In the genomic region with DNA sequence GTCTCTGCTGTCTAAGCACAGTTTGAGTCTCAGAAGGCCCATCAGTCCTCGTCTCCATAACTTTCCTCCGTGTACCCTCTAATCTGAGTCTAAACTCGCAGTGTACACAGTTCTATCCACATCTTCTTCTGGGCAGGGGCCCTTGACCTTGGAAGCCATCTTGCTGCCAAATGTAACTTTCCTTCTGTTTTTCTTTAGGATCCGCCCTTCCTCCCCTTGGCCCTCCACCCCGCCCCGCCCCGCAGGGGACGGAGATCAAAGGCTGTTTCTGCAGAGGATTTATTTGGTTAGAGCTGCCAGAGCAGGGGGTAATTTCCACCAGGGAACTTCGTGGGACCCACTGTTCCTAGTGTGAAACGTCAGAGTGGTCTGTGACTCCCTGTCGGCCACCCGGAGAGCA, we compare ENCODE assay signal across 17 mouse cellular contexts. TPM values are rescaled to one million over a fixed set of nuclear protein-coding genes. Genes with fewer than 3 reads are reported as not detected.
A peak's percentile ranks its signal among the peaks of the same experiment; 100 is the strongest.
DNase-seq lines count a peak whose midpoint lies in the region; ATAC-seq and TF ChIP-seq lines count a peak whose summit lies in the region.
"Had no signal": no experiment of that assay in that cellular context is flagged by ENCODE, and none has a peak within 500 bp of the region (broad histone marks: within the 10 kb centered on the region; RNA-seq: fewer than 3 reads in every experiment).

No protein-coding gene starts in this region.

- H3K27me3 ChIP-seq in heart, embryonic 12.5 days (replicated peaks), result no peaks in the 10 kb centered on the region
- no peaks in the 10 kb centered on the region for H3K27me3 ChIP-seq in embryonic facial prominence, embryonic 13.5 days
- no peaks in the 10 kb centered on the region for H3K27me3 ChIP-seq in midbrain, embryonic 14.5 days (ENCODE audit: control insufficient read depth, insufficient read depth, low read length)
- H3K27me3 ChIP-seq: hindbrain, embryonic 15.5 days; limb, embryonic 13.5 days; lung, embryonic 15.5 days had no signal

- H3K27ac ChIP-seq in heart, embryonic 12.5 days (ENCODE audit: poor library complexity, severe bottlenecking), result no peak overlapping the region
- peak overlapping the region; percentile 38; the same call in 1 of the 2 replicates for H3K27ac ChIP-seq in left cerebral cortex, adult 2 months
- peak overlapping the region; percentile 28; the same call in 1 of the 2 replicates for H3K27ac ChIP-seq in embryonic facial prominence, embryonic 13.5 days
- no peak overlapping the region for H3K27ac ChIP-seq in midbrain, embryonic 14.5 days (replicated peaks; ENCODE audit: low read depth, low read length)
- H3K27ac ChIP-seq: hindbrain, embryonic 15.5 days; limb, embryonic 13.5 days; lung, embryonic 15.5 days had no signal

- 0 out of 2 replicates have a peak overlapping the region, but pooled peaks have one; percentile 13 for H3K4me2 ChIP-seq in heart, embryonic 12.5 days
- H3K4me2 ChIP-seq in embryonic facial prominence, embryonic 13.5 days, result peak overlapping the region; percentile 20; the same call in 1 of the 2 replicates
- no peak overlapping the region for H3K4me2 ChIP-seq in midbrain, embryonic 14.5 days (ENCODE audit: low read length)
- H3K4me2 ChIP-seq: hindbrain, embryonic 15.5 days; limb, embryonic 13.5 days; lung, embryonic 15.5 days; midbrain, embryonic 11.5 days had no signal

- DNase-seq in adrenal gland, adult (ENCODE audit: inconsistent age in 2 of 2, low spot score in 1 of 2), result peak; percentile 48 to 72
- DNase-seq in adrenal gland, adult 18-20 months (ENCODE audit: low spot score in 2 of 2), result no peak
- DNase-seq in heart, adult 9 months (ENCODE audit: low spot score in 2 of 2), result no peak
- DNase-seq in left cerebral cortex, adult 2 months (ENCODE audit: extremely low spot score in 1 of 2, low spot score in 2 of 2), result no peak
- no peak for DNase-seq in left cerebral cortex, adult 9 months (ENCODE audit: low spot score in 2 of 2)
- no peak for DNase-seq in midbrain, embryonic 14.5 days
- DNase-seq: gastrocnemius, postnatal 14 days; thymus, adult 2 months had no signal

- no peak overlapping the region for H3K9ac ChIP-seq in heart, embryonic 12.5 days
- H3K9ac ChIP-seq in embryonic facial prominence, embryonic 13.5 days, result no peak overlapping the region
- no peak overlapping the region for H3K9ac ChIP-seq in midbrain, embryonic 14.5 days (replicated peaks; ENCODE audit: low read length)
- H3K9ac ChIP-seq: hindbrain, embryonic 15.5 days; limb, embryonic 13.5 days; lung, embryonic 15.5 days had no signal

- ATAC-seq in heart, embryonic 12.5 days (ENCODE audit: insufficient number of reproducible peaks, low FRiP score), result 0 out of 2 replicates have a peak, but pooled peaks have one; percentile 19
- no peak for ATAC-seq in embryonic facial prominence, embryonic 13.5 days (ENCODE audit: insufficient number of reproducible peaks, insufficient read depth, low FRiP score, low TSS enrichment, low read depth)
- ATAC-seq in midbrain, embryonic 14.5 days (ENCODE audit: low FRiP score, low TSS enrichment), result no peak

- no peak; the same call in 1 of the 2 replicates for TF ChIP-seq CTCF in left cerebral cortex, adult 2 months (IDR thresholded peaks at IDR 0.05)

- no peaks in the 10 kb centered on the region for H3K36me3 ChIP-seq in heart, embryonic 12.5 days
- no peaks in the 10 kb centered on the region; the same call in 1 of the 2 replicates for H3K36me3 ChIP-seq in embryonic facial prominence, embryonic 13.5 days
- H3K36me3 ChIP-seq in midbrain, embryonic 14.5 days (ENCODE audit: control insufficient read depth, insufficient read depth, low read length), result peaks cover 7% of the 10 kb centered on the region; the same call in 1 of the 2 replicates
- H3K36me3 ChIP-seq: hindbrain, embryonic 15.5 days; lung, embryonic 15.5 days had no signal

- intact Hi-C loops in left cerebral cortex, adult 2 months (cut with DNase I), result no loop called here

- H3K9me3 ChIP-seq in heart, embryonic 12.5 days (replicated peaks), result 0 out of 2 replicates have a peak, but pooled peaks cover 3% of the 10 kb centered on the region
- no peaks in the 10 kb centered on the region for H3K9me3 ChIP-seq in embryonic facial prominence, embryonic 13.5 days
- no peaks in the 10 kb centered on the region for H3K9me3 ChIP-seq in midbrain, embryonic 14.5 days (ENCODE audit: control insufficient read depth, low read length)
- H3K9me3 ChIP-seq: hindbrain, embryonic 15.5 days; limb, embryonic 13.5 days; lung, embryonic 15.5 days had no signal

- WGBS in heart, embryonic 12.5 days, result 26% methylated on average over 12 of the region's 12 CpGs
- WGBS in embryonic facial prominence, embryonic 13.5 days, result 33% methylated on average over 12 of the region's 12 CpGs
- 39% methylated on average over 12 of the region's 12 CpGs for WGBS in midbrain, embryonic 14.5 days

- H3K4me1 ChIP-seq in heart, embryonic 12.5 days (replicated peaks), result peaks cover 40% of the 10 kb centered on the region
- peaks cover 43% of the 10 kb centered on the region for H3K4me1 ChIP-seq in embryonic facial prominence, embryonic 13.5 days
- peaks cover 29% of the 10 kb centered on the region for H3K4me1 ChIP-seq in midbrain, embryonic 14.5 days (ENCODE audit: control insufficient read depth, insufficient read depth, low read length)

- no peak overlapping the region for H3K4me3 ChIP-seq in heart, embryonic 12.5 days
- H3K4me3 ChIP-seq in left cerebral cortex, adult 2 months, result no peak overlapping the region
- no peak overlapping the region for H3K4me3 ChIP-seq in embryonic facial prominence, embryonic 13.5 days
- no peak overlapping the region for H3K4me3 ChIP-seq in midbrain, embryonic 14.5 days (replicated peaks; ENCODE audit: low read depth, low read length)
- H3K4me3 ChIP-seq: hindbrain, embryonic 15.5 days; limb, embryonic 13.5 days; lung, embryonic 15.5 days had no signal

RNA-seq across cellular contexts. Expression of a gene that starts 18.3 kb away (rescaled TPM):
- total RNA-seq in adrenal gland, adult 18-20 months (2021), result 1 to 10 TPM; 5.4 to 7.7 TPM
- polyA plus RNA-seq in heart, embryonic 12.5 days (2016; fragmentation: Nextera tagmentation; extraction: Ambion mirVana), result 9.2 and 10.8 TPM in 2 replicates
- 10 to 100 TPM; 79.4 to 80.7 TPM for total RNA-seq in left cerebral cortex, adult 2 months (2021)
- polyA plus RNA-seq in embryonic facial prominence, embryonic 13.5 days (2015; fragmentation: Nextera tagmentation; extraction: Ambion mirVana), result 22.6 and 23.3 TPM in 2 replicates
- polyA plus RNA-seq in midbrain, embryonic 14.5 days (2014; fragmentation: Nextera tagmentation; extraction: Ambion mirVana), result 31.5 and 35.1 TPM in 2 replicates
- total RNA-seq: common myeloid progenitor, adult 5-6 weeks had no signal

RNA-seq across cellular contexts. Expression of a gene that starts 25.3 kb away (rescaled TPM):
- total RNA-seq in adrenal gland, adult 18-20 months (2021), result 1 to 10 TPM; 5.1 to 5.4 TPM
- polyA plus RNA-seq in heart, embryonic 12.5 days (2016; fragmentation: Nextera tagmentation; extraction: Ambion mirVana), result 9.5 and 13.2 TPM in 2 replicates
- total RNA-seq in left cerebral cortex, adult 2 months (2021), result 1 to 10 TPM; 2.8 to 3.2 TPM
- 6.0 and 6.7 TPM in 2 replicates for polyA plus RNA-seq in embryonic facial prominence, embryonic 13.5 days (2015; fragmentation: Nextera tagmentation; extraction: Ambion mirVana)
- 0.89 and 1.1 TPM in 2 replicates for polyA plus RNA-seq in midbrain, embryonic 14.5 days (2014; fragmentation: Nextera tagmentation; extraction: Ambion mirVana)
- total RNA-seq: common myeloid progenitor, adult 5-6 weeks had no signal

RNA-seq across cellular contexts. Expression of a gene that starts 30.1 kb away (rescaled TPM):
- 10 to 100 TPM; 26.1 to 89.2 TPM for total RNA-seq in adrenal gland, adult 18-20 months (2021)
- 1,032 and 1,048 TPM in 2 replicates for polyA plus RNA-seq in heart, embryonic 12.5 days (2016; fragmentation: Nextera tagmentation; extraction: Ambion mirVana)
- 100 to 1,000 TPM; 118 to 125 TPM for total RNA-seq in left cerebral cortex, adult 2 months (2021)
- polyA plus RNA-seq in embryonic facial prominence, embryonic 13.5 days (2015; fragmentation: Nextera tagmentation; extraction: Ambion mirVana), result 17.1 and 21.3 TPM in 2 replicates
- 2.5 and 3.7 TPM in 2 replicates for polyA plus RNA-seq in midbrain, embryonic 14.5 days (2014; fragmentation: Nextera tagmentation; extraction: Ambion mirVana)

RNA-seq across cellular contexts. Expression of a gene that starts 31.1 kb away (rescaled TPM):
- total RNA-seq in adrenal gland, adult 18-20 months (2021), result 1 to 10 TPM; 1.7 to 3.4 TPM
- polyA plus RNA-seq in heart, embryonic 12.5 days (2016; fragmentation: Nextera tagmentation; extraction: Ambion mirVana), result 284 and 285 TPM in 2 replicates
- total RNA-seq in left cerebral cortex, adult 2 months (2021), result 1 to 10 TPM; 1.4 to 1.5 TPM
- 4.8 and 5.7 TPM in 2 replicates for polyA plus RNA-seq in embryonic facial prominence, embryonic 13.5 days (2015; fragmentation: Nextera tagmentation; extraction: Ambion mirVana)
- 1.5 TPM in 1 of 2 replicates, not detected in the other for polyA plus RNA-seq in midbrain, embryonic 14.5 days (2014; fragmentation: Nextera tagmentation; extraction: Ambion mirVana)
- total RNA-seq: common myeloid progenitor, adult 5-6 weeks had no signal
- polyA plus RNA-seq: forebrain, embryonic 11.5 days; neural tube, embryonic 14.5 days had no signal

RNA-seq across cellular contexts. Expression of a gene that starts 47.0 kb away (rescaled TPM):
- 1 to 10 TPM; 4.5 to 5.6 TPM for total RNA-seq in adrenal gland, adult 18-20 months (2021)
- polyA plus RNA-seq in heart, embryonic 12.5 days (2016; fragmentation: Nextera tagmentation; extraction: Ambion mirVana), result 8.0 and 10.3 TPM in 2 replicates
- total RNA-seq in left cerebral cortex, adult 2 months (2021), result 1 to 10 TPM; 4.6 to 4.8 TPM
- 11.1 and 12.4 TPM in 2 replicates for polyA plus RNA-seq in embryonic facial prominence, embryonic 13.5 days (2015; fragmentation: Nextera tagmentation; extraction: Ambion mirVana)
- polyA plus RNA-seq in midbrain, embryonic 14.5 days (2014; fragmentation: Nextera tagmentation; extraction: Ambion mirVana), result 12.5 and 14.3 TPM in 2 replicates

Comparison
In these comparisons a context has a peak if more than half of its experiments do, and no peak if none do; other contexts are left out.
1. DNase-seq: peak in adrenal gland, adult (2 of 2); none in adrenal gland, adult 18-20 months (0 of 2), heart, adult 9 months (0 of 2), left cerebral cortex, adult 2 months (0 of 2), left cerebral cortex, adult 9 months (0 of 2) and midbrain, embryonic 14.5 days (single experiment).
2. H3K27ac ChIP-seq: peak in left cerebral cortex, adult 2 months (single experiment) and embryonic facial prominence, embryonic 13.5 days (single experiment); none in heart, embryonic 12.5 days (single experiment) and midbrain, embryonic 14.5 days (single experiment).
3. RNA of a gene that starts 30.1 kb away (polyA plus RNA-seq): 1,032 to 1,048 TPM in heart, embryonic 12.5 days; 17.1 to 21.3 TPM in embryonic facial prominence, embryonic 13.5 days and 2.5 to 3.7 TPM in midbrain, embryonic 14.5 days; every median in the first group is over 10 times any median in the second.